Comparison of ENCODE assay signal across 10 mouse cellular contexts in the genomic region with DNA sequence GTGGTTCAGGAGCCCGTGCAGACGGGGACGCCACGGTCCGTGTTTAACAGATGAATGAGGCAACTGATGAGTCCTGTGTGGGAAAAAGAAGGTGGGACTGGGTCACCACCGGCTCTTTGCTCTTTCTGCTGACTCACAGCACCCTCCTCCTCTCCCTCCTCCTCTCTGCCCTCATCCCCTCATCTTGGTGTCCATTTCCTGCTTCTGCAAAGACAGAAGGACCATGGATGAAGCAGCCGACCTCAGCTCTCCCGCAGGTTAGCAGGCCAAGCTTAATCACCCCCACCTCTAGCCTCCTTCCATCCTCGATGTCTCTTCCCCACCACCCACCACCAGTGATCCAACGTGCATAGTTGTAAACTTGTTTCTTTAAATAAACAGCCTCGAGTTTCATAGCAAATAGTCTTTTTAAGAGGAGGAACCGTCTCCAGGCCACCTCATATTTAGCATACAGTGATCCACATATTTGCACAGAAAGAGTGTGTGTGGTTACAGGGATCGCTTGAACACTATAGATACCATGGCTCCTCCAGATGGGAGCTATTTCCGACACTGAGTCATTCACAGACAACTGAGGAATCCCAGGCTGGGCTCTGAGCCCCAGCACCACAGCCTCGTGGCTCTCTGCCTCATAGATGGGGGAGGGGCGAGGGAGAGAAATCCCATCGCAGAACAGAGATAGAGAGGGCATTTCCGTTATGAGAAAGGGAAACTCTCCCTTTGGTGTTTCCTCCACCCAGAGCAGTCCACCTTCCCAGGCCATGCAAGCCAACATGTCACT. TPM values are rescaled to one million over a fixed set of nuclear protein-coding genes. Genes with fewer than 3 reads are reported as not detected.
A peak's percentile ranks its signal among the peaks of the same experiment; 100 is the strongest.
DNase-seq lines count a peak whose midpoint lies in the region; ATAC-seq lines count a peak whose summit lies in the region.
"Had no signal": no experiment of that assay in that cellular context is flagged by ENCODE, and none has a peak within 500 bp of the region (broad histone marks: within the 10 kb centered on the region; RNA-seq: fewer than 3 reads in every experiment).

No protein-coding gene starts in this region.

- ATAC-seq in heart, embryonic 13.5 days (ENCODE audit: extremely low read depth, insufficient number of reproducible peaks, low FRiP score, low TSS enrichment): 0 out of 2 replicates have a peak, but pooled peaks have one; percentile 45
- no peak; the same call in 1 of the 2 replicates for ATAC-seq in limb, embryonic 15.5 days (ENCODE audit: insufficient number of reproducible peaks, low FRiP score, low TSS enrichment, low read depth)
- ATAC-seq in erythroid progenitor cell, adult 5-6 weeks (replicated peaks; ENCODE audit: low FRiP score, poor library complexity, severe bottlenecking): no peak

- no peak overlapping the region for H3K9ac ChIP-seq in heart, embryonic 13.5 days
- no peak overlapping the region for H3K9ac ChIP-seq in limb, embryonic 15.5 days
- H3K9ac ChIP-seq: liver, embryonic 15.5 days had no signal

- H3K9me3 ChIP-seq in heart, embryonic 13.5 days: no peaks in the 10 kb centered on the region
- no peaks in the 10 kb centered on the region for H3K9me3 ChIP-seq in limb, embryonic 15.5 days
- H3K9me3 ChIP-seq: liver, embryonic 15.5 days had no signal

- H3K36me3 ChIP-seq in heart, embryonic 13.5 days: no peaks in the 10 kb centered on the region
- H3K36me3 ChIP-seq in limb, embryonic 15.5 days: no peaks in the 10 kb centered on the region
- H3K36me3 ChIP-seq: G1E; liver, embryonic 15.5 days had no signal

- DNase-seq in gastrocnemius, postnatal 14 days: peak; percentile 43
- no peak for DNase-seq in gastrocnemius, postnatal 36 days
- peak; percentile 94 for DNase-seq in brain, adult 2 months (ENCODE audit: low read depth, low spot score)
- peak; percentile 93 for DNase-seq in telencephalon, adult 2 months (ENCODE audit: low read depth, low spot score)
- no peak for DNase-seq in adrenal gland, adult 18-20 months (ENCODE audit: low spot score in 2 of 2)

- no peaks in the 10 kb centered on the region for H3K27me3 ChIP-seq in heart, embryonic 13.5 days (replicated peaks)
- no peaks in the 10 kb centered on the region for H3K27me3 ChIP-seq in limb, embryonic 15.5 days
- H3K27me3 ChIP-seq: liver, embryonic 15.5 days had no signal

- WGBS in heart, embryonic 13.5 days: 37% methylated on average over 18 of the region's 18 CpGs
- 55% methylated on average over 18 of the region's 18 CpGs for WGBS in limb, embryonic 15.5 days

- peaks cover 48% of the 10 kb centered on the region for H3K4me1 ChIP-seq in heart, embryonic 13.5 days
- H3K4me1 ChIP-seq in limb, embryonic 15.5 days: 0 out of 2 replicates have a peak, but pooled peaks cover 3% of the 10 kb centered on the region
- H3K4me1 ChIP-seq: liver, embryonic 15.5 days had no signal

- peak overlapping the region; percentile 77 for H3K27ac ChIP-seq in heart, embryonic 13.5 days (replicated peaks)
- H3K27ac ChIP-seq in limb, embryonic 15.5 days: peak overlapping the region; percentile 27; the same call in 1 of the 2 replicates
- H3K27ac ChIP-seq: liver, embryonic 15.5 days had no signal

- peak overlapping the region; percentile 46 for H3K4me2 ChIP-seq in heart, embryonic 13.5 days
- no peak overlapping the region for H3K4me2 ChIP-seq in limb, embryonic 15.5 days
- H3K4me2 ChIP-seq: liver, embryonic 15.5 days had no signal

- intact Hi-C loops in gastrocnemius, postnatal 14 days (cut with DNase I; ENCODE audit: low total_unique reads): no loop called here
- intact Hi-C loops in gastrocnemius, postnatal 36 days (cut with DNase I): no loop called here

- no peak overlapping the region for H3K4me3 ChIP-seq in heart, embryonic 13.5 days
- no peak overlapping the region for H3K4me3 ChIP-seq in limb, embryonic 15.5 days
- H3K4me3 ChIP-seq: liver, embryonic 15.5 days had no signal

RNA-seq across cellular contexts. Expression of gene Cplx2, which starts 58.6 kb away (rescaled TPM):
- total RNA-seq in gastrocnemius, postnatal 14 days (2021): 1 to 10 TPM; 3.7 to 5.1 TPM
- 1 to 10 TPM; 1.0 to 1.1 TPM for total RNA-seq in gastrocnemius, postnatal 36 days (2021)
- polyA plus RNA-seq in heart, embryonic 13.5 days (2015; fragmentation: Nextera tagmentation; extraction: Ambion mirVana): 2.2 and 2.9 TPM in 2 replicates
- 3.9 and 4.1 TPM in 2 replicates for polyA plus RNA-seq in limb, embryonic 15.5 days (2015; fragmentation: Nextera tagmentation; extraction: Ambion mirVana)
- 2.9 and 5.4 TPM in 2 replicates for total RNA-seq in erythroid progenitor cell, adult 5-6 weeks (2015; ENCODE audit: low replicate concordance)
- total RNA-seq in erythroid progenitor cell, adult 5-6 weeks (2017; ENCODE audit: low replicate concordance): 2.1 and 2.2 TPM in 2 replicates
- 10 to 100 TPM; 20.9 to 21.3 TPM for total RNA-seq in adrenal gland, adult 18-20 months (2021)
- total RNA-seq: G1E had no signal
- polyA plus RNA-seq: G1E had no signal

Comparison
In these comparisons a context has a peak if more than half of its experiments do, and no peak if none do; other contexts are left out.
1. DNase-seq: peak in gastrocnemius, postnatal 14 days (single experiment), brain, adult 2 months (single experiment) and telencephalon, adult 2 months (single experiment); none in gastrocnemius, postnatal 36 days (0 of 2) and adrenal gland, adult 18-20 months (0 of 2).